Mouse (Mus musculus): ENCODE results near the gene Micu1. TPM values are rescaled to one million over a fixed set of nuclear protein-coding genes. Genes with fewer than 3 reads are reported as not detected.
A peak's percentile ranks its signal among the peaks of the same experiment; 100 is the strongest.

Micu1 gene
- polyA plus RNA-seq, 1 experiment = 76.8 TPM

DNA sequence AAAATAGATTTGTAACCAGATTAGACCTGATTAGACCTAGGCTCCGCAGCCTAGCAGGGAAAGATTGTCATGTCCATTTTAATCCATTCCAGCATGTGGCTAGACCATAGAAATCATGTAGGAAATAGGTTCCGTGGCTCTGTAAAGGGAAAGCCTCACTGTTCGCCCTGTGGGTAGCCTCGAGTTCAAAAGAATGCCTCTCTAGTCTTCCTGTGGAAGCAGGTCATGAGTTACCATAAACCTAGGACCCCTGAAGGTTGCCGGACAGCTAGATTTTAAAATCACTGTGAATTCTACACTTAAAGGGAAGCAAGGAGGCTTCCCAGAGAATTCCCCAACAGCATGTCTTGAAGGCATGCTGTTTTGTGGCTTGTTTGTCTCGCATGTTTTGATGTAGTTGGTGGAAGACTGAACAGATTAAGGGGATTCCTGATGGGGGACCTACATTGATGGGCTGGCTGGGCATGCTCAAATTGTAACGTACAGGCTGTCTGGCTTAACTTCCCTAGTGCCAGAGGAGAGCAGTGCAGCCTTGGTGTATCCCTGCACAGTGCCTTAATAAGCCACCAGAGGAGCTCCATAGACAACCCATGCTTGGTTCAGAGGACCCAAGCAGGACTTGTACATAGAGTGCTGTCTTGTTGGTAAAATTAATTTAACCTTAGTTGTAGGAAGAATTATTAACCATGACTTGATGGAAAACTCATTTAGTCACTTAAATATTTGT lies 79.1 kb downstream of the Micu1 start:
- Histone ChIP-seq H3K4me3 (replicated peaks; ENCODE audit: extremely low read depth, low read depth, low read length) (no peak overlapping the region), H3K4me1 (ENCODE audit: control insufficient read depth, insufficient read depth, low read length) (no peaks in the 10 kb centered on the region)
- 87% methylated on average over 7 of the region's 7 CpGs for WGBS
- TF ChIP-seq POLR2A (IDR thresholded peaks at IDR 0.05; ENCODE audit: borderline replicate concordance, extremely low read depth, low read depth, low read length) (no peak), CTCF (IDR thresholded peaks at IDR 0.05; ENCODE audit: insufficient read depth, low read length) (no peak)
- no peak for DNase-seq

DNA sequence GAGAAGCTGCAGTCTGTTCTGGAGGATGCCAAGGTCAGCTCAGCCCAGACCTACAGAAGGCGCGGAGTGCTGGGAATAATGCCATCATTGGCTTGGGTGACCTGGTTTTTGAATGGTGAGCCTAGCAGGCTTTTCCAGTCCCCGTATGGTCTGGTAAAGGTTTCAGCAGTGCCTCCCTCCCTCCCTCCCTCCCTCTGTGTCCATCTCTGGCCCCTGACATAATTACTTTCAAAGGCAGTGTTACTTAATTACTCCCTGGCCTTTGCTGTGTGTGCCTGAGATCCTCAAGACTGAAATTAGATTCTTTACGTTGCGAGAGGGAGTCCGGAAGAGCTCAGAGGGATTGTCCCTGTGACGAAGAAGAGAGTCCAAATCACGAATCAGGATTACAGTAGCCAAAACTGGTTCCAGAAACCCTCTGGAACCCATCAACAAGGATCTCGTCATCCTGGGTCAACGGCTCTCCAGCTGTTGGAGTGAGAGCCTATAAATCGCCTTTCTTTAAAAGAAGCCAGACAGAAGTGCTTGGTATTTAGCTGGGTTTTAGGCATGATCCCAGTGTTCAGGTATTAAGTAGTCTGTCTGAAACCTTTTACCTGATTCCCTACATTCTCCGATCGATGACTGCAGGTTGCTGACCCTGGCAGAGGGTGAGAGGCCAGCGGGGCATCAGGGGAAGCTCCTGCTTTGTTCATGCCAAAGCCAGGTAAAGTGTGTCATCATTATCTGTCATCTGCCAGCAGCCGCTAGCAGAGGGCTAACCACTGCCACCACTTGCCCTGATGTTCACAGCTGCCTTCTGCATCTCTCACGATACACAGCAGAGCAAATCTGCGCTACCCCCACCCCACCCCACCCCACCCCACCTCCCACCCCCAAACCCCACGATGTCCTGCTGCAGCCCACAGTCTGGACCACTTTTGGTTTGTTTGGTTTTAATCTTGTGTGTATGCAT lies 82.7 kb downstream of the Micu1 start:
- 77% methylated on average over 18 of the region's 18 CpGs for WGBS
- DNase-seq = no peak
- TF ChIP-seq POLR2A (IDR thresholded peaks at IDR 0.05; ENCODE audit: borderline replicate concordance, extremely low read depth, low read depth, low read length) = no peak
- no peak for TF ChIP-seq CTCF (IDR thresholded peaks at IDR 0.05; ENCODE audit: insufficient read depth, low read length)
- H3K4me1 ChIP-seq (ENCODE audit: control insufficient read depth, insufficient read depth, low read length) = no peaks in the 10 kb centered on the region
- H3K4me3 ChIP-seq (replicated peaks; ENCODE audit: extremely low read depth, low read depth, low read length) = no peak overlapping the region

DNA sequence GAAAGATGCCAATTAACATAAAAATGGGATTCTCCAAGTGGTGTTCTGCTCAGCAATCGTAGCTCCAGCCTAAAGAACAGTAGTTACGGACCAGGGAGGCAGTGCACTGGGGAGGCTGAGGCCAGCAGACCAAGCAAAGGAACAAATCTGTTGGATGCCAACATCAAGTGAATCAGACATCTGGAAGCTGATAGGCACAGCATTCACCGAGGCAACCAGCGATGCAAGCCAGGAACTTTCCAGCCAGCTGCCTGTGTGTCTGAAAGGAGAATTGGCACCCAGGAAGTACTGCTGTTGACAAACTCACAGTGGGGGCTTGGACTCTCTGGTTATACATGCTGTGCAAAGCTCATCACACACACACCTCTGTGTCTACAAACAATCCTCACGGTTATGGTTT lies 84.0 kb downstream of the Micu1 start:
- DNase-seq = no peak
- TF ChIP-seq POLR2A (IDR thresholded peaks at IDR 0.05; ENCODE audit: borderline replicate concordance, extremely low read depth, low read depth, low read length) (no peak), CTCF (IDR thresholded peaks at IDR 0.05; ENCODE audit: insufficient read depth, low read length) (no peak)
- WGBS = 79% methylated on average over 5 of the region's 5 CpGs
- Histone ChIP-seq H3K4me3 (replicated peaks; ENCODE audit: extremely low read depth, low read depth, low read length) (no peak overlapping the region), H3K4me1 (ENCODE audit: control insufficient read depth, insufficient read depth, low read length) (no peaks in the 10 kb centered on the region)

DNA sequence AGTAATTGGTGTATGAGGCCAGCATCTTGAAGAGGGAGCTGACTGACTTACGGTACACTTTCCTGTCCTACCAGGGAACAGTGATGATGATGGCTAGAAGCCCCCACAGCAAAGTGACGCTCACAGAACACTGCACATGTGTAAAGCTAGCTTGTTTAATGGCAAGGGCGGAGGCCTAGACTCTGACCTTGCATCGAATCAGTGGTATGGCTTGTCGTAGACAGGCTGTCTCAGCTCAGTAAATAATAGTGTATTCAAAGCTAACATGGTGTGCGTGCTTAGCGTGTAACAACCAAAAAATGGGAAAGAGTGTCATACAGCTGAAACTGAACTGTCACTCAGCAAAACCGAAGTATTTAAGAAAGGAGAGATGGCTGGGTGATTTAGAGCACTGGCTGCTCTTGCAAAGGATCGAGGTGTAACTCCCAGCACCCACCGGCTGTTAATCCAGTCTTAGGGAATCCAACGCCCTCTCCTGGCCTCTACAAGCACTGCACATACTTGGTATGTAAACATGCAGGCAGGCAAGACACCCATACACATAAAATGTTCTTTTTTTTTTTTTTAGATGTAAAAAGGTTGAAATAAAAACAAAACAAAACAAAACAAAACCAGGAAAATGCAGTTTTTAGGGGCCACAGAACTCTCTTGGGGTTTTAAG lies 85.0 kb downstream of the Micu1 start:
- no peaks in the 10 kb centered on the region for H3K4me1 ChIP-seq (ENCODE audit: control insufficient read depth, insufficient read depth, low read length)
- 0 out of 2 replicates have a peak, but pooled peaks have one; percentile 3 for TF ChIP-seq CTCF (IDR thresholded peaks at IDR 0.05; ENCODE audit: insufficient read depth, low read length)
- no peak for TF ChIP-seq POLR2A (IDR thresholded peaks at IDR 0.05; ENCODE audit: borderline replicate concordance, extremely low read depth, low read depth, low read length)
- H3K4me3 ChIP-seq (replicated peaks; ENCODE audit: extremely low read depth, low read depth, low read length) = no peak overlapping the region
- WGBS = 82% methylated on average over 11 of the region's 11 CpGs
- DNase-seq = no peak

DNA sequence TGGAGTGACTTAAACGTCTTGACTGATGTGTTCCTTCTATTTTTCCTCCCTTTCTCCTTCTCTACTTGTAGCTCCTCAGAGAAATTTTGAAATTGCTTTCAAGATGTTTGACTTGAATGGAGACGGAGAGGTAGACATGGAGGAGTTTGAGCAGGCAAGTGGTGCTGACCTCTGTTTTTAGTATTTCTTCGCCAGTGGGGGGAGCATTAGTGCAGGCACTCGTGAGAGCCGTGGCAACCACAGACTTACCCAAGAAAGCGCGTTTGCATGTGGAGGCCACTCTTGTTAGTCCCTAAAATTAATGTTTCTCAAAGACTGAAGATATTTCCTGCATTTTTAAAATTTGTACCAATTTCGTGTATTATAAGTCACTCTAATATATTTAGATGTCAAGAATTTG lies 85.6 kb downstream of the Micu1 start:
- 68% methylated on average over 8 of the region's 8 CpGs for WGBS
- Histone ChIP-seq H3K4me1 (ENCODE audit: control insufficient read depth, insufficient read depth, low read length) (no peaks in the 10 kb centered on the region), H3K4me3 (replicated peaks; ENCODE audit: extremely low read depth, low read depth, low read length) (no peak overlapping the region)
- TF ChIP-seq CTCF (IDR thresholded peaks at IDR 0.05; ENCODE audit: insufficient read depth, low read length) (no peak), POLR2A (IDR thresholded peaks at IDR 0.05; ENCODE audit: borderline replicate concordance, extremely low read depth, low read depth, low read length) (no peak)
- no peak for DNase-seq

DNA sequence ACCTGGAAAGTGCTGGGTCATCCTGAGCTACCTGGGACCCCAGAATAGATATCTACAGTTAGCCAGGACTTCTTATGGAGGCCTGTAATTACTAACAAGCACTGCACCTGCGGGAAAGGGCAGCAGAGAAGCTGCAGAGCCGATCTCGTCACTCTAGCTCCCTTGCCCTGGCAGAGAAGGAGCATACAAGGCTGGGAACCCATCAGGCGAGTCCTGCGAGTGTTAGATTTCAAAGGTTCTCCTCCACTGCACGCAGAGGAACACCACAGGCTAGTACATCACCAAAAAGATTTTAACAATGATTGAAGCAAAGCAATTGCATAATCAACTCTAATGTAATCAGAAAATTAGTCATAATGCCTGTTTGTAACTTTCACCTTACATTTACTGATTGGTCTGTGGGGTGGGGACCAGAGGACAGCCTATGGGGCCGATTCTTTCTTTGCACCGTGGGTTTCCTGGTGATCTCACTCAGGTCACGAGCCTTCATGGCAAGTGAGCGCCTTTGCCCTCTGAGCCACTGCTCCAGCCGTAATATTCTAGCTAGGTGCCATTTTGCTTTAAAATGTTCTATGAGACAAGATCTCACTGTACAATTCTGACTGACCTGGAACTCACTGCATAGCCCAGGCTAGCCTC lies 88.1 kb downstream of the Micu1 start:
- H3K4me3 ChIP-seq (replicated peaks; ENCODE audit: extremely low read depth, low read depth, low read length) = no peak overlapping the region
- DNase-seq = no peak
- TF ChIP-seq CTCF (IDR thresholded peaks at IDR 0.05; ENCODE audit: insufficient read depth, low read length) (no peak), POLR2A (IDR thresholded peaks at IDR 0.05; ENCODE audit: borderline replicate concordance, extremely low read depth, low read depth, low read length) (no peak)
- WGBS = 88% methylated on average over 11 of the region's 11 CpGs
- no peaks in the 10 kb centered on the region for H3K4me1 ChIP-seq (ENCODE audit: control insufficient read depth, insufficient read depth, low read length)

DNA sequence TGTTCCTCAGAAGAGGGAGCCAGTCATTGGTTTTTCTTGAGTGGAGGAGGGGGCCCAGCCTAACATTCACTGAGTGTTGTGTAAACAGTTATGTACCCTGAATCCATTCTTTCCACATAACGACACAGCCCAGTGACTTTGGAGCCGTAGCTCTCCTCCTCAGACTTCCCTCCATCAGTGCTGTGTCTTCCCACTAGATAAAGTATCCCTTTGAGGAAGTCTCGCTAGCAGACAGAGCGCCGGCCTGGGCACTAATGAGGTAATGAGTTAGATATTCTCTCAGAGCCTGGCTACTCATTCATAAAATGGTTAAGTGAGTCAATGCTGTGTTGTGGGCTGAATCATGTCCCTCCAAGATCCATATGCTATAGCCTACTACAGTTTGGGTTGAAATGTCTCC lies 89.6 kb downstream of the Micu1 start:
- TF ChIP-seq CTCF (IDR thresholded peaks at IDR 0.05; ENCODE audit: insufficient read depth, low read length) (no peak), POLR2A (IDR thresholded peaks at IDR 0.05; ENCODE audit: borderline replicate concordance, extremely low read depth, low read depth, low read length) (no peak)
- no peaks in the 10 kb centered on the region for H3K4me1 ChIP-seq (ENCODE audit: control insufficient read depth, insufficient read depth, low read length)

DNA sequence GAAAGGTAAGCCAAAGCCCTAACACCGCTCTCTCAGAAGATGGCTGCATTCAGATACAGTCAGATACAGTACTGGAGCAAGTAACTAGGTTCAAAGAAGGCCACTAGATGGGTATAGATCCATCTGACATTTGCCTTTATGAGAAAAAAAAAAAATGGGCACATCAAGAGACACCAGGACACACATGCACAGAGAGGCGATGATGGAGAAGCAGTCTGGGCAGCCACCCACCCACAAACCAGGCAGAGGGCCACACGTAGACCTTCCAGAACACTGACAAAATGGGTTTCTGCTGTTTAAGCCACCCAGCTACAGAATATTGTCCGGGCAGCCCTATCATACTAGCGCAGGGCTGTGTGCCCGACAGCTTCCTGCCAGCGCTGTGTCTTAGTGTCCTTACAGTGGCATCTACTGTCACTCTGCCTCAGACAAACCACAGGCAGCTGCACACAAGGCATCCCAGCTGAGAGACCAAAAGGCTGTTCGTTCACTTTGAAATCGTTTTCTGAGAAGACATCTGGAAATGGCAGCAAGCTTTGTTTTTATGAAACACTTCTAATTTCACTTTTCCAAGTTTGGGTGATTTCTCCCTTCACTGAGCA lies 90.4 kb downstream of the Micu1 start:
- no peak for DNase-seq
- no peak for TF ChIP-seq CTCF (IDR thresholded peaks at IDR 0.05; ENCODE audit: insufficient read depth, low read length)
- TF ChIP-seq POLR2A (IDR thresholded peaks at IDR 0.05; ENCODE audit: borderline replicate concordance, extremely low read depth, low read depth, low read length) = no peak
- Histone ChIP-seq H3K4me3 (replicated peaks; ENCODE audit: extremely low read depth, low read depth, low read length) (no peak overlapping the region), H3K4me1 (ENCODE audit: control insufficient read depth, insufficient read depth, low read length) (no peaks in the 10 kb centered on the region)
- WGBS = 84% methylated on average over 9 of the region's 9 CpGs

More for the DNA sequence above, 89.6 kb downstream of the Micu1 start:
- no peak overlapping the region for H3K4me3 ChIP-seq (replicated peaks; ENCODE audit: extremely low read depth, low read depth, low read length)
- no peak for DNase-seq
- WGBS = 81% methylated on average over 5 of the region's 5 CpGs
